Mouse (Mus musculus) cortical plate, adult 2 months (tissue): ENCODE measurements around the gene Ap1s3.

Experiments used
- CTCF ChIP-seq: fragments of 200-500 bp; IDR thresholded peaks from 2 replicates; pipeline ENCODE4 v1.5.1; 2011; ENCODE audit warnings: mild to moderate bottlenecking, control low read depth, low read length; ENCODE audit not compliant: insufficient read depth; ENCODE audit errors: extremely low read depth
- POLR2A ChIP-seq: fragments of 200-500 bp; IDR thresholded peaks from 2 replicates; pipeline ENCODE4 v1.6.1; 2011; ENCODE audit warnings: mild to moderate bottlenecking, low read length, control low read depth; ENCODE audit not compliant: insufficient read depth; ENCODE audit errors: extremely low read depth

DNA sequence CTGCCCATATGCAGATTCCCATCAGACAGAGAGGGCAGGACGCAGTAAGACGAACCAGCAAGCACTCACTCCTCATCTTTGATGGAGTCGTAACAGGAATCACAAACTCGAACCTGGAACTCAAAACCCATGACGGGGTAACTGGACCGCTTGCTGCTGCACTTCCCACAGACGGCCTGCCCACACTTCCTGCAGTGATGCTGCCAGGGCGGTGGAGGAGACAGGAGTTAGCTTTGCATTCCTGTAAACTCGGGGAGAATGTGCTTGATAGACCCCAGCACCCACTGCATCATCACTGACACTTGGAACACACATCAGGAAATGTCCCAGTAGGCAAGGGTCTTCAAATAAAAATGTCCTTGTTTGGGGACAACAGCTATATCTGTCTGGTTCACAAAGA, 35.6 kb upstream of the Ap1s3 start:
- no peak for TF ChIP-seq CTCF
- no peak for TF ChIP-seq POLR2A
